Mouse (Mus musculus): ENCODE results near the gene Cavin3.
"Not testable (repeated sequence)": the region's sequence is repeated elsewhere in the genome, so short reads cannot be mapped to it uniquely, and the experiment has no call there.

The Cavin3 gene

GRCm38 (mm10) chr7:105480081-105480480 is 2.0 kb downstream of the Cavin3 start:
- no peak for DNase-seq (ENCODE audit: low spot score)

GRCm38 (mm10) chr7:105479232-105479631 is 2.9 kb downstream of the Cavin3 start:
- no peak for DNase-seq (ENCODE audit: low spot score)

- DNase-seq (ENCODE audit: low spot score), result no peak
These were observed 3.8 kb downstream of the Cavin3 start for GRCm38 (mm10) chr7:105478344-105478743.

- DNase-seq (ENCODE audit: low spot score), result peak; percentile 20
These were observed 4.3 kb downstream of the Cavin3 start for GRCm38 (mm10) chr7:105477841-105478240.

- DNase-seq (ENCODE audit: low spot score), result no peak
These were observed 4.7 kb downstream of the Cavin3 start for GRCm38 (mm10) chr7:105477433-105477700.

- DNase-seq (ENCODE audit: low spot score), result no peak
These were observed 5.2 kb downstream of the Cavin3 start for GRCm38 (mm10) chr7:105476683-105477432.

GRCm38 (mm10) chr7:105475396-105475949 is 6.6 kb downstream of the Cavin3 start:
- DNase-seq (ENCODE audit: low spot score), result no peak

- DNase-seq (ENCODE audit: low spot score), result no peak
These were observed 7.3 kb downstream of the Cavin3 start for GRCm38 (mm10) chr7:105474771-105475315.

GRCm38 (mm10) chr7:105472607-105473006 is 9.5 kb downstream of the Cavin3 start:
- no peak for DNase-seq (ENCODE audit: low spot score)

- not testable (repeated sequence) for DNase-seq (ENCODE audit: low spot score)
These were observed 16.6 kb downstream of the Cavin3 start for GRCm38 (mm10) chr7:105465505-105465904.

- DNase-seq (ENCODE audit: low spot score), result no peak
These were observed 23.6 kb downstream of the Cavin3 start for GRCm38 (mm10) chr7:105458546-105458945.

- not testable (repeated sequence) for DNase-seq (ENCODE audit: low spot score)
These were observed 28.8 kb downstream of the Cavin3 start for GRCm38 (mm10) chr7:105453345-105453744.

GRCm38 (mm10) chr7:105445076-105445475 is 37.0 kb downstream of the Cavin3 start:
- DNase-seq (ENCODE audit: low spot score), result no peak

GRCm38 (mm10) chr7:105441426-105441825 is 40.7 kb downstream of the Cavin3 start:
- no peak for DNase-seq (ENCODE audit: low spot score)

- no peak for DNase-seq (ENCODE audit: low spot score)
These were observed 43.9 kb downstream of the Cavin3 start for GRCm38 (mm10) chr7:105437979-105438772.

- DNase-seq (ENCODE audit: low spot score), result no peak
These were observed 47.3 kb downstream of the Cavin3 start for GRCm38 (mm10) chr7:105434798-105435197.

GRCm38 (mm10) chr7:105433859-105434258 is 48.2 kb downstream of the Cavin3 start:
- no peak for DNase-seq (ENCODE audit: low spot score)

- DNase-seq (ENCODE audit: low spot score), result no peak
These were observed 50.0 kb downstream of the Cavin3 start for GRCm38 (mm10) chr7:105432058-105432457.

Data from ovary, postnatal 36 days (tissue).